Mouse (Mus musculus): ENCODE results near the gene Syvn1. TPM values are rescaled to one million over a fixed set of nuclear protein-coding genes. Genes with fewer than 3 reads are reported as not detected.

Gene Syvn1
- total RNA-seq, 1 experiment = 29.6 TPM

DNA sequence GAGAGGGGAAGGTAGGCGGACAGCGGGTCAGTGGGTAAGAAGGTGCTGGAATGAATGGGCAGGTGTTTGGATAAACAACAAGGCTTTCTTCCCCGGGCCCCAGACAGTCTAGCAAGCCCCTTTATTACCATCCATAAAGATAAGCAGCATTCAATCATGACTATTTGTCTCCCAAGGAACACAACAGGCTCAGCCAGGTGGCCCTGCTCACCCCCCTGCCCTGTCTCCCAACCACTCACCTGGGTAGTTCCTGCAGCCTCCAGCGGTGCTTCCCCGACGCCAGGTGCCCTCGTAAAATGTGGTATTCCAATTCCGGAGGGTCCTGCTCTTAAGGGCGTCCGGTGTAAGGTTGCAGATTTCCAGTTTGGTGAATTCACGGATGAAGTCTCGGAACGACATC lies 39.4 kb upstream of the Syvn1 start:
- H3K27ac ChIP-seq (ENCODE audit: insufficient read depth, low read depth, low read length, poor library complexity, severe bottlenecking) = no peak overlapping the region
- H3K4me1 ChIP-seq (ENCODE audit: control insufficient read depth in 2 of 2, insufficient read depth in 2 of 2, low read length in 2 of 2, poor library complexity in 1 of 2) = peaks cover 5 to 21% of the 10 kb centered on the region in 2 experiments
- H3K4me3 ChIP-seq (ENCODE audit: insufficient read depth in 1 of 2, low read depth in 1 of 2, low read length in 2 of 2, poor library complexity in 1 of 2, severe bottlenecking in 1 of 2) = no peak overlapping the region
- no peak for DNase-seq (ENCODE audit: low read depth, low spot score)
- no peaks in the 10 kb centered on the region for H3K36me3 ChIP-seq (ENCODE audit: control insufficient read depth, insufficient read depth, low read length, poor library complexity, severe bottlenecking)
- H3K9me3 ChIP-seq (ENCODE audit: control insufficient read depth, insufficient read depth, low read depth, low read length) = no peaks in the 10 kb centered on the region
- TF ChIP-seq ZC3H11A (IDR thresholded peaks at IDR 0.05; ENCODE audit: borderline replicate concordance, low read depth, low read length) (no peak), HCFC1 (IDR thresholded peaks at IDR 0.05; ENCODE audit: borderline replicate concordance, insufficient read depth, low read length) (no peak)
- no peak overlapping the region for H3K9ac ChIP-seq (ENCODE audit: insufficient read depth, low read depth, low read length, poor library complexity, severe bottlenecking)
- in situ Hi-C loops (cut with MboI; ENCODE audit: low sequenced_read_pairs in 2 of 2, unreplicated experiment in 2 of 2) = no loop called here

DNA sequence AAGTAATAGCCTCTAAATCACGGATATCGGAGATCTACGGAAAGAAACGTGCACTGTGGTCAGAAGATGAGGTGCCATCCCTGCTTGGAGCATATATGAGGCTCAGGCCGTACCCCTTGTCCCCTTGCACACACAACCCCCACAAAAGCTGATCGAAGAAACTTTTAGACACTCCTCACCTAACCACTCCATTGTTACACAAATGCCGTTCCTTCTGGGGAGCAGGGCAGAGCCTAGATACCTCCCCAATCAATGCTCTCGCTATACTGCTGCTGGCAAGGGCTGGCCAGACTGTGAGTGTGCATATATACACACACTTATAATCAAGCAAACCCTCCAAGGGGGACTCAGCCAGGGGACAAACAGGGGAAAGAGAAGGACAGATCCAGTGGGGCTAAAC lies 37.2 kb upstream of the Syvn1 start:
- H3K4me1 ChIP-seq (ENCODE audit: control insufficient read depth in 2 of 2, insufficient read depth in 2 of 2, low read length in 2 of 2, poor library complexity in 1 of 2) = peaks cover 5 to 23% of the 10 kb centered on the region in 2 experiments
- no peaks in the 10 kb centered on the region for H3K36me3 ChIP-seq (ENCODE audit: control insufficient read depth, insufficient read depth, low read length, poor library complexity, severe bottlenecking)
- H3K4me3 ChIP-seq (ENCODE audit: insufficient read depth in 1 of 2, low read depth in 1 of 2, low read length in 2 of 2, poor library complexity in 1 of 2, severe bottlenecking in 1 of 2) = peak overlapping the region; percentile 16 to 31; a peak in 3 of 4 replicates
- H3K9ac ChIP-seq (ENCODE audit: insufficient read depth, low read depth, low read length, poor library complexity, severe bottlenecking) = no peak overlapping the region
- in situ Hi-C loops (cut with MboI; ENCODE audit: low sequenced_read_pairs in 2 of 2, unreplicated experiment in 2 of 2) = no loop called here
- no peak for TF ChIP-seq HCFC1 (IDR thresholded peaks at IDR 0.05; ENCODE audit: borderline replicate concordance, insufficient read depth, low read length)
- TF ChIP-seq MAFK (IDR thresholded peaks at IDR 0.05; ENCODE audit: insufficient read depth, low read depth, low read length) = no peak
- TF ChIP-seq CHD2 (IDR thresholded peaks at IDR 0.05; ENCODE audit: low read depth, low read length) = no peak
- TF ChIP-seq ZNF384 (IDR thresholded peaks at IDR 0.05; ENCODE audit: low read depth, low read length) = no peak
- TF ChIP-seq ZC3H11A (IDR thresholded peaks at IDR 0.05; ENCODE audit: borderline replicate concordance, low read depth, low read length) = no peak
- H3K9me3 ChIP-seq (ENCODE audit: control insufficient read depth, insufficient read depth, low read depth, low read length) = no peaks in the 10 kb centered on the region
- DNase-seq (ENCODE audit: low read depth, low spot score) = no peak
- no peak overlapping the region for H3K27ac ChIP-seq (ENCODE audit: insufficient read depth, low read depth, low read length, poor library complexity, severe bottlenecking)

DNA sequence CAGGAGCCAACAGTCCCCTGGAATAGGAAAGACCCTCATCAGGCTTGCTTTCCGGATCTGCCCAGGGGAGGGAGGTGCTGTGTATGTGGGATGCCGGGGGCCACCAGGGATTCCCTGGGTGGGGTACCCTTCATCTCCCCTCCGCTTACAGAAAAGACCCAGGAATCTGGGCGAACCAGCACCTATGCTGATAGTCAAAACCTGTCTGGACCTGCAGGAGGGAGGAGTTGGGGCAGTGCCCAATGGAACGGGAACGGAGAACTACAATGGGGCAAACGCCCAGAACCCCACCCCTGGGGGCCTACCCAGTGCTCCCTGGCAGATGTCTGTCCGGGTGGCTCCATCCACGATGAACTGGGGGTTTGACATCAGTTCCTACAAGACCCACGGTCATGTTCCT lies 32.7 kb upstream of the Syvn1 start:
- TF ChIP-seq MAFK (IDR thresholded peaks at IDR 0.05; ENCODE audit: insufficient read depth, low read depth, low read length) = no peak
- TF ChIP-seq ZNF384 (IDR thresholded peaks at IDR 0.05; ENCODE audit: low read depth, low read length) = no peak
- no peaks in the 10 kb centered on the region for H3K36me3 ChIP-seq (ENCODE audit: control insufficient read depth, insufficient read depth, low read length, poor library complexity, severe bottlenecking)
- peaks cover 5 to 22% of the 10 kb centered on the region in 2 experiments; a peak in 3 of 4 replicates for H3K4me1 ChIP-seq (ENCODE audit: control insufficient read depth in 2 of 2, insufficient read depth in 2 of 2, low read length in 2 of 2, poor library complexity in 1 of 2)
- no peak for DNase-seq (ENCODE audit: low read depth, low spot score)
- H3K9ac ChIP-seq (ENCODE audit: insufficient read depth, low read depth, low read length, poor library complexity, severe bottlenecking) = no peak overlapping the region
- H3K27ac ChIP-seq (ENCODE audit: insufficient read depth, low read depth, low read length, poor library complexity, severe bottlenecking) = no peak overlapping the region
- in situ Hi-C loops (cut with MboI; ENCODE audit: low sequenced_read_pairs in 2 of 2, unreplicated experiment in 2 of 2) = no loop called here
- no peaks in the 10 kb centered on the region for H3K9me3 ChIP-seq (ENCODE audit: control insufficient read depth, insufficient read depth, low read depth, low read length)
- no peak overlapping the region for H3K4me3 ChIP-seq (ENCODE audit: insufficient read depth in 1 of 2, low read depth in 1 of 2, low read length in 2 of 2, poor library complexity in 1 of 2, severe bottlenecking in 1 of 2)

DNA sequence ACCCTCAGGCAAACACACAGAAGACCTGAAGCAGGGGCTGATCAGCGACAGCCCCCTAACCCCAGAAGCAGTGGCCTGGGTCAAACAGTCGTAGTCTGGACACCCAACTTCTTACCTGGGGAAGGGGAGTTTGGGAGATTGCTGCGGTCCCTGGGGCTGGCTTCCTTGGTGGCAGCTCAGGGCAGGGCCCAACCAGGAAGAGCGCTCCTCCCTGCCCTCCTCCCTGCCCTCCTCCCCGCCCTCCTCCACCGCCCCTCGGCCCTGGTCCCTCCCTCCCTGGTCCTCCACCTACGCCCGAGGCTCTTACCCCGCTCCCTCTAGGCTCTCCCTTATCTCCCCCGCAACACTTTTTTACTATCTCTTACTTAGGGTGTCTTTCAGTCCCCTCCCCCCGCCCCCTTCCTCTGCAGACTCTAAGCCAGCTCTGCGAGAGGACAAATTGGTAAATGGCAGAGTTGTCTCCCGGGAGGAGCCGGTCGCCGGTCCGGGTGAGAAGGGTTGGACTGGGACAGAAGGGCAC lies 31.3 kb upstream of the Syvn1 start:
- in situ Hi-C loops (cut with MboI; ENCODE audit: low sequenced_read_pairs in 2 of 2, unreplicated experiment in 2 of 2) = no loop called here
- no peaks in the 10 kb centered on the region for H3K36me3 ChIP-seq (ENCODE audit: control insufficient read depth, insufficient read depth, low read length, poor library complexity, severe bottlenecking)
- peak overlapping the region; percentile 49 for H3K9ac ChIP-seq (ENCODE audit: insufficient read depth, low read depth, low read length, poor library complexity, severe bottlenecking)
- H3K4me1 ChIP-seq (ENCODE audit: control insufficient read depth in 2 of 2, insufficient read depth in 2 of 2, low read length in 2 of 2, poor library complexity in 1 of 2) = peaks cover 5 to 15% of the 10 kb centered on the region in 2 experiments; a peak in 2 of 4 replicates
- peak overlapping the region; percentile 66 to 71 for H3K4me3 ChIP-seq (ENCODE audit: insufficient read depth in 1 of 2, low read depth in 1 of 2, low read length in 2 of 2, poor library complexity in 1 of 2, severe bottlenecking in 1 of 2)
- no peak overlapping the region; the same call in 1 of the 2 replicates for H3K27ac ChIP-seq (ENCODE audit: insufficient read depth, low read depth, low read length, poor library complexity, severe bottlenecking)
- no peaks in the 10 kb centered on the region for H3K9me3 ChIP-seq (ENCODE audit: control insufficient read depth, insufficient read depth, low read depth, low read length)
- DNase-seq (ENCODE audit: low read depth, low spot score) = peak; percentile 60
- TF ChIP-seq CHD2 (IDR thresholded peaks at IDR 0.05; ENCODE audit: low read depth, low read length) (no peak), HCFC1 (IDR thresholded peaks at IDR 0.05; ENCODE audit: borderline replicate concordance, insufficient read depth, low read length) (0 out of 2 replicates have a peak, but pooled peaks have one; percentile 18)

DNA sequence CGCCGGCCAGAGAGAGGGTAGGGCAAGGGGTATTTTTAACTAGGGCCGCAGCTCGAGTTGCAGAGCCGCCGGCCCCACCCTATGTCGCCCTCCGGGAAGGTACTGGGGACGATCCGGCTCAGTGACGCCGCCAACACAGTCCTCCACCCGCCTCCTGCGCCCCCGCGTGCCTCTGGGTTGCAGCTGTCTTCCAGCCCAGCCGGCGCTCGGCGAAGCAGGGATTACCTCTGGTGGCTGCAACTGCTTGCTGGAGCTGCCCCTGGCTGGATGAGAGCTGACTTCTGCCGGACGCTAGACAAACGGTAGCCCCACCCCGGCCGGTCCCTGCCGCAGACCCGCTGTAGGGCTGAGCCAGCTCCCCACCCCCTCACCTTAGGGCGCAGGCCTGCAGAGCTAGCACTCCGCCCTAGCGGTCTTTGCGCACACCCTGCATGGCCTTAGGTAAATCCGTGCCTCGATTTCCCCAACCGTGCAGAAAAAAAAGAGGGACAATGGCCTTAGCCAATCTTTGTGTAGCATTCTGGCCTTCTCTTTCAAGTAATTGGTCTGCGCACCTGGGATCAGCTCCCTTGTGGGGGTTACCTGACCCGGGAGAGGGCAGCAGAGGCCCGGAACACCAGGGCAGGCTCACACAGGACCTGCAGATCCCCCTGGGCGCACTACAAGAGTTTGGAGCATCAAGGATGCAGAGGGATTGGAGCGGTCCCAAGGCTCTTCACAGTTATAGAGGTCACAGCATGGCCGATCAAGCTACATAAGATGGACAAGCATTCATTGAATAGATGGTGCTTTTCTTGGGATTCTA lies 30.7 kb upstream of the Syvn1 start, which contains the start of gene Capn1:
Gene Capn1, minus strand, starts transcription at position 387 of the 805 bp plus-strand sequence.
- DNase-seq (ENCODE audit: low read depth, low spot score) = no peak
- Histone ChIP-seq H3K9me3 (ENCODE audit: control insufficient read depth, insufficient read depth, low read depth, low read length) (no peaks in the 10 kb centered on the region), H3K27ac (ENCODE audit: insufficient read depth, low read depth, low read length, poor library complexity, severe bottlenecking) (no peak within 1 kb of the TSS; the same call in 1 of the 2 replicates), H3K4me3 (ENCODE audit: insufficient read depth in 1 of 2, low read depth in 1 of 2, low read length in 2 of 2, poor library complexity in 1 of 2, severe bottlenecking in 1 of 2) (peak within 1 kb of the TSS; percentile 66 to 71), H3K9ac (ENCODE audit: insufficient read depth, low read depth, low read length, poor library complexity, severe bottlenecking) (peak within 1 kb of the TSS; percentile 49), H3K36me3 (ENCODE audit: control insufficient read depth, insufficient read depth, low read length, poor library complexity, severe bottlenecking) (no peaks in the 10 kb centered on the region), H3K4me1 (ENCODE audit: control insufficient read depth in 2 of 2, insufficient read depth in 2 of 2, low read length in 2 of 2, poor library complexity in 1 of 2) (peaks cover under 1 to 12% of the 10 kb centered on the region in 2 experiments; a peak in 2 of 4 replicates)
- no peak for TF ChIP-seq MAFK (IDR thresholded peaks at IDR 0.05; ENCODE audit: insufficient read depth, low read depth, low read length)
- no peak for TF ChIP-seq ZC3H11A (IDR thresholded peaks at IDR 0.05; ENCODE audit: borderline replicate concordance, low read depth, low read length)
- no peak for TF ChIP-seq CHD2 (IDR thresholded peaks at IDR 0.05; ENCODE audit: low read depth, low read length)
- TF ChIP-seq HCFC1 (IDR thresholded peaks at IDR 0.05; ENCODE audit: borderline replicate concordance, insufficient read depth, low read length) = no peak
- in situ Hi-C loops (cut with MboI; ENCODE audit: low sequenced_read_pairs in 2 of 2, unreplicated experiment in 2 of 2) = no loop called here

Measured in ES-E14 (cell line).